25 mouse cellular contexts compared by ENCODE assay signal in the genomic region with DNA sequence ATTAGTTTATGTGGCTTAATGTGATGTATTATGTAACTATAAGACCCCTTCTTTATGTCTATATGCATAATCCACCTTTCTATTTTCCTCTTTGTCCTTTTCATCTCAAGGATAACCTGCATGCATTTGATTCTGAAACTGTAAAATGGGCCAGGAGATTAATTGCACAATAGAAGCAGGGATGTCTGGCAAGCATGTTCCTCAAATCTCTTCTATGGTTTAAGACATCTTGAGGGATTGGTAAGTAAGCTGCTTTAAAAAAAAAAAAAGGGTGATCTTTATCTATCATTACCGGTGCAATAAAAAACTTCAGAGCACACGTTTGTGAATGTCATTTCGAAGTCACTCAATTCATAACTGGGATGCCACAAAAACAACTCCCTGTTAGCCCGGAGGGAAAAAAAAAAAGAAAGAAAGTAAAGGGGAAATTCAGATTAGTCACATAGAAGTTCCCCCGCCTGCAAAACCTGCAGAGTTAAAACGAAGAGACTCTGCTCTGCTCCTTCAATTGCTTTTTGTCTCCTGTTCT. TPM values are rescaled to one million over a fixed set of nuclear protein-coding genes. Genes with fewer than 3 reads are reported as not detected.
A peak's percentile ranks its signal among the peaks of the same experiment; 100 is the strongest.
DNase-seq lines count a peak whose midpoint lies in the region; ATAC-seq and TF ChIP-seq lines count a peak whose summit lies in the region.
"Had no signal": no experiment of that assay in that cellular context is flagged by ENCODE, and none has a peak within 500 bp of the region (broad histone marks: within the 10 kb centered on the region; RNA-seq: fewer than 3 reads in every experiment).

TSS of gene Tnfsf4 (plus strand) at position 479 of the 529 bp plus-strand sequence.

- H3K4me3 ChIP-seq in stomach, embryonic 15.5 days (replicated peaks): no peak within 1 kb of the TSS
- H3K4me3 ChIP-seq in stomach, postnatal 0 days (ENCODE audit: low read depth, low read length): no peak within 1 kb of the TSS
- H3K4me3 ChIP-seq in CH12.LX (replicated peaks in 1 of 3; ENCODE audit: low read depth in 2 of 3, low read length in 2 of 3, poor library complexity in 1 of 3): no peak within 1 kb of the TSS
- no peak within 1 kb of the TSS for H3K4me3 ChIP-seq in myocyte
- H3K4me3 ChIP-seq in heart, embryonic 12.5 days: no peak within 1 kb of the TSS
- H3K4me3 ChIP-seq: embryonic facial prominence, embryonic 12.5 days; forebrain, embryonic 13.5 days; gastrocnemius, adult 2 months; hindbrain, embryonic 13.5 days had no signal

- DNase-seq in stomach, postnatal 0 days (ENCODE audit: low spot score): no peak
- no peak for DNase-seq in CH12.LX (ENCODE audit: extremely low read depth)
- peak; percentile 33 for DNase-seq in induced T-regulatory cell, adult 2 months (ENCODE audit: low read depth)
- no peak for DNase-seq in left cerebral cortex, adult 18-20 months (ENCODE audit: low spot score in 2 of 2)
- DNase-seq in urinary bladder, postnatal 36 days (ENCODE audit: low spot score in 2 of 2): no peak
- DNase-seq: adrenal gland, adult 8-10 months; cerebellum, adult 11 months; cerebellum, adult 8-10 months; cerebellum, postnatal 14 days; embryo, embryonic 11 days; forebrain, postnatal 0 days; gastrocnemius, postnatal 25 days had no signal

- 0 out of 2 replicates have a peak within 1 kb of the TSS, but pooled peaks have one; percentile 5 for H3K4me2 ChIP-seq in stomach, embryonic 15.5 days
- no peak within 1 kb of the TSS for H3K4me2 ChIP-seq in stomach, postnatal 0 days (replicated peaks; ENCODE audit: low read depth)
- no peak within 1 kb of the TSS for H3K4me2 ChIP-seq in CH12.LX (ENCODE audit: insufficient read depth, low read depth, poor library complexity, severe bottlenecking)
- H3K4me2 ChIP-seq in myocyte (ENCODE audit: low read depth): peak within 1 kb of the TSS; percentile 22
- H3K4me2 ChIP-seq in heart, embryonic 12.5 days: no peak within 1 kb of the TSS
- H3K4me2 ChIP-seq: embryonic facial prominence, embryonic 12.5 days; forebrain, embryonic 13.5 days; hindbrain, embryonic 13.5 days had no signal

- H3K36me3 ChIP-seq in stomach, embryonic 15.5 days: no peaks in the 10 kb centered on the region
- H3K36me3 ChIP-seq in stomach, postnatal 0 days (ENCODE audit: control insufficient read depth, insufficient read depth, low read length): no peaks in the 10 kb centered on the region
- H3K36me3 ChIP-seq in CH12.LX (replicated peaks in 1 of 2; ENCODE audit: control insufficient read depth in 1 of 2, insufficient read depth in 1 of 2, low read length in 1 of 2) (no peaks in the 10 kb centered on the region), myocyte (ENCODE audit: control insufficient read depth, insufficient read depth) (no peaks in the 10 kb centered on the region)
- H3K36me3 ChIP-seq in heart, embryonic 12.5 days: no peaks in the 10 kb centered on the region
- H3K36me3 ChIP-seq: embryonic facial prominence, embryonic 12.5 days; hindbrain, embryonic 13.5 days had no signal

- no peak within 1 kb of the TSS for H3ac ChIP-seq in myocyte (ENCODE audit: control insufficient read depth, insufficient read length)

- no peak for TF ChIP-seq RAD21 in CH12.LX (IDR thresholded peaks at IDR 0.05; ENCODE audit: low read depth, low read length)

- H3K4me1 ChIP-seq in stomach, embryonic 15.5 days: peaks cover 5% of the 10 kb centered on the region; the same call in 1 of the 2 replicates
- H3K4me1 ChIP-seq in stomach, postnatal 0 days (replicated peaks; ENCODE audit: control insufficient read depth, insufficient read depth): no peaks in the 10 kb centered on the region
- peaks cover 0 to 6% of the 10 kb centered on the region in 2 experiments; a peak in 2 of 4 replicates for H3K4me1 ChIP-seq in CH12.LX (ENCODE audit: control insufficient read depth in 1 of 2, insufficient read depth in 2 of 2)
- H3K4me1 ChIP-seq in heart, embryonic 12.5 days (replicated peaks): peaks cover 7% of the 10 kb centered on the region; the same call in 1 of the 2 replicates
- H3K4me1 ChIP-seq: embryonic facial prominence, embryonic 12.5 days; forebrain, embryonic 13.5 days; hindbrain, embryonic 13.5 days had no signal

- H3K9me3 ChIP-seq in stomach, embryonic 15.5 days: no peaks in the 10 kb centered on the region
- no peaks in the 10 kb centered on the region for H3K9me3 ChIP-seq in stomach, postnatal 0 days (ENCODE audit: control insufficient read depth, low read length)
- H3K9me3 ChIP-seq in CH12.LX (replicated peaks; ENCODE audit: low read length): no peaks in the 10 kb centered on the region
- no peaks in the 10 kb centered on the region for H3K9me3 ChIP-seq in heart, embryonic 12.5 days (replicated peaks)
- H3K9me3 ChIP-seq: embryonic facial prominence, embryonic 12.5 days; forebrain, embryonic 13.5 days; hindbrain, embryonic 13.5 days had no signal

- TF ChIP-seq POLR2A in CH12.LX (IDR thresholded peaks at IDR 0.05; ENCODE audit: low read depth, low read length) (no peak), myocyte (IDR thresholded peaks at IDR 0.05; ENCODE audit: insufficient read length, low read depth) (no peak)

- no peak for ATAC-seq in stomach, embryonic 15.5 days (ENCODE audit: insufficient read depth, low FRiP score, low read depth)
- no peak for ATAC-seq in stomach, postnatal 0 days (ENCODE audit: low FRiP score, low TSS enrichment)
- ATAC-seq in heart, embryonic 12.5 days (ENCODE audit: insufficient number of reproducible peaks, low FRiP score): no peak
- ATAC-seq: forebrain, embryonic 13.5 days; forebrain, postnatal 0 days; hindbrain, postnatal 0 days; intestine, embryonic 16.5 days had no signal

- no peak within 1 kb of the TSS for H3K9ac ChIP-seq in stomach, embryonic 15.5 days
- H3K9ac ChIP-seq in stomach, postnatal 0 days (ENCODE audit: low read length): no peak within 1 kb of the TSS
- H3K9ac ChIP-seq in CH12.LX (ENCODE audit: insufficient read depth, low read depth): no peak within 1 kb of the TSS
- H3K9ac ChIP-seq in heart, embryonic 12.5 days: no peak within 1 kb of the TSS
- H3K9ac ChIP-seq: embryonic facial prominence, embryonic 12.5 days; forebrain, embryonic 13.5 days; forebrain, postnatal 0 days; hindbrain, embryonic 13.5 days had no signal

- no peaks in the 10 kb centered on the region for H3K27me3 ChIP-seq in stomach, embryonic 15.5 days (replicated peaks)
- no peaks in the 10 kb centered on the region for H3K27me3 ChIP-seq in stomach, postnatal 0 days (ENCODE audit: control insufficient read depth, insufficient read depth, low read length)
- H3K27me3 ChIP-seq in CH12.LX (replicated peaks): no peaks in the 10 kb centered on the region
- H3K27me3 ChIP-seq in myocyte (ENCODE audit: control insufficient read depth, insufficient read depth, insufficient read length): no peaks in the 10 kb centered on the region
- no peaks in the 10 kb centered on the region for H3K27me3 ChIP-seq in heart, embryonic 12.5 days (replicated peaks)
- H3K27me3 ChIP-seq: embryonic facial prominence, embryonic 12.5 days; forebrain, embryonic 13.5 days; hindbrain, embryonic 13.5 days had no signal

- H3K79me2 ChIP-seq in CH12.LX (replicated peaks; ENCODE audit: control insufficient read depth, extremely low read depth, insufficient read depth, poor library complexity, severe bottlenecking) (no peaks in the 10 kb centered on the region), myocyte (ENCODE audit: control insufficient read depth, insufficient read depth) (no peaks in the 10 kb centered on the region)

- TF ChIP-seq EP300 in stomach, postnatal 0 days (optimal IDR thresholded peaks at IDR 0.05): no peak
- no peak for TF ChIP-seq EP300 in CH12.LX (IDR thresholded peaks at IDR 0.05; ENCODE audit: low read length)

- dilution Hi-C loops in CH12.LX (cut with MboI; ENCODE audit: extremely low pct_ligation_motif_present, extremely low pct_unique_long_range_greater_than_20kb, low sequenced_read_pairs): no loop called here

- in situ Hi-C loops in CH12.LX (cut with MboI; ENCODE audit: low pct_ligation_motif_present, low pct_unique_long_range_greater_than_20kb, low sequenced_read_pairs): loop anchor here (25.0 kb wide), 1 partner anchor 567 kb away; the partner anchor contains the start of gene Pigc

- no peak for TF ChIP-seq CTCF in stomach, postnatal 0 days (IDR thresholded peaks at IDR 0.05; ENCODE audit: low read depth)
- no peak for TF ChIP-seq CTCF in CH12.LX (conservative IDR thresholded peaks at IDR 0.05 in 1 of 2, IDR thresholded peaks at IDR 0.05 in 1 of 2; ENCODE audit: low read depth in 2 of 2, low read length in 2 of 2)

- 50% methylated on average over 6 of the region's 6 CpGs for WGBS in stomach, embryonic 15.5 days
- WGBS in stomach, postnatal 0 days: 49% methylated on average over 6 of the region's 6 CpGs
- 59% methylated on average over 6 of the region's 6 CpGs for WGBS in heart, embryonic 12.5 days

- H3K27ac ChIP-seq in stomach, embryonic 15.5 days: no peak within 1 kb of the TSS
- H3K27ac ChIP-seq in stomach, postnatal 0 days (replicated peaks): no peak within 1 kb of the TSS
- H3K27ac ChIP-seq in CH12.LX (ENCODE audit: insufficient read depth, low read depth): no peak within 1 kb of the TSS
- H3K27ac ChIP-seq in heart, embryonic 12.5 days (ENCODE audit: poor library complexity, severe bottlenecking): no peak within 1 kb of the TSS
- H3K27ac ChIP-seq: embryonic facial prominence, embryonic 12.5 days; forebrain, embryonic 13.5 days; gastrocnemius, adult 2 months; hindbrain, embryonic 13.5 days; hindbrain, postnatal 0 days had no signal

TF ChIP-seq in CH12.LX, 34 proteins besides CTCF, POLR2A, EP300 and RAD21:
- TF ChIP-seq ZC3H11A (IDR thresholded peaks at IDR 0.05; ENCODE audit: low read depth, low read length) (no peak), ZNF384 (IDR thresholded peaks at IDR 0.05; ENCODE audit: low read depth, low read length) (peak; percentile 43; the same call in 1 of the 2 replicates), USF1 (IDR thresholded peaks at IDR 0.05; ENCODE audit: low read depth, low read length) (no peak)

TF ChIP-seq in myocyte, 11 proteins besides CTCF, POLR2A, EP300 and RAD21:
- TF ChIP-seq CEBPB (IDR thresholded peaks at IDR 0.05; ENCODE audit: insufficient read depth, poor library complexity, severe bottlenecking) (0 out of 2 replicates have a peak, but pooled peaks have one; percentile 16), REST (IDR thresholded peaks at IDR 0.05; ENCODE audit: insufficient read depth, insufficient read length) (no peak)
TF ChIP-seq in myocyte: peak in this region for 1.

RNA-seq across cellular contexts. Expression of gene Tnfsf4, which starts in this region (rescaled TPM):
- polyA plus RNA-seq in stomach, embryonic 15.5 days (2015; fragmentation: Nextera tagmentation; extraction: Ambion mirVana): 0.06 and 0.23 TPM in 2 replicates
- polyA plus RNA-seq in stomach, postnatal 0 days (2015; fragmentation: Nextera tagmentation; extraction: Ambion mirVana): 0.05 and 0.24 TPM in 2 replicates
- 0.08 TPM in 1 of 2 replicates, not detected in the other for total RNA-seq in CH12.LX (2012; rRNA removed)
- 0.12 and 0.15 TPM in 2 replicates for total RNA-seq in CH12.LX (2014; rRNA removed)
- not detected in 2 replicates for polyA plus RNA-seq in CH12.LX (2012; ENCODE audit: insufficient read length, low read depth)
- polyA plus RNA-seq in myocyte (2012; fragmentation: generic; extraction: Trizol): not detected
- polyA plus RNA-seq in heart, embryonic 12.5 days (2016; fragmentation: Nextera tagmentation; extraction: Ambion mirVana): 0.10 TPM in 1 of 2 replicates, not detected in the other
- total RNA-seq in left cerebral cortex, adult 18-20 months (2021): not detected
- total RNA-seq: adrenal gland, adult 8-10 months; adrenal gland, postnatal 4 days; forebrain, postnatal 0 days; gastrocnemius, adult 2 months; gastrocnemius, postnatal 25 days; heart, postnatal 10 days; hindbrain, postnatal 0 days had no signal
- polyA plus RNA-seq: brain, embryonic 14.5 days; embryonic facial prominence, embryonic 12.5 days; forebrain, embryonic 13.5 days; forebrain, postnatal 0 days; heart, embryonic 14.5 days; hindbrain, embryonic 13.5 days; hindbrain, postnatal 0 days; intestine, embryonic 16.5 days had no signal

Comparison
In these comparisons a context has a peak if more than half of its experiments do, and no peak if none do; other contexts are left out.
1. H3K4me2 ChIP-seq: peak in stomach, embryonic 15.5 days (single experiment) and myocyte (single experiment); none in stomach, postnatal 0 days (single experiment), CH12.LX (single experiment) and heart, embryonic 12.5 days (single experiment).